Mouse (Mus musculus) testis, adult 2 months (tissue): Measurements from ENCODE around the gene Agap2.
"Not testable (repeated sequence)": the region's sequence is repeated elsewhere in the genome, so short reads cannot be mapped to it uniquely, and the experiment has no call there.

Source experiments
- CTCF ChIP-seq: fragments of 200-500 bp; IDR thresholded peaks from 2 replicates; pipeline ENCODE4 v1.5.1; 2012; ENCODE audit warnings: low read depth, mild to moderate bottlenecking, inconsistent platforms, low read length, moderate library complexity; ENCODE audit not compliant: control insufficient read depth, insufficient read depth, insufficient replicate concordance
- POLR2A ChIP-seq: fragments of 200-500 bp; IDR thresholded peaks from 2 replicates; pipeline ENCODE4 v1.6.1; 2012; ENCODE audit warnings: low read depth, mild to moderate bottlenecking, inconsistent platforms, low read length, moderate library complexity; ENCODE audit not compliant: control insufficient read depth

DNA sequence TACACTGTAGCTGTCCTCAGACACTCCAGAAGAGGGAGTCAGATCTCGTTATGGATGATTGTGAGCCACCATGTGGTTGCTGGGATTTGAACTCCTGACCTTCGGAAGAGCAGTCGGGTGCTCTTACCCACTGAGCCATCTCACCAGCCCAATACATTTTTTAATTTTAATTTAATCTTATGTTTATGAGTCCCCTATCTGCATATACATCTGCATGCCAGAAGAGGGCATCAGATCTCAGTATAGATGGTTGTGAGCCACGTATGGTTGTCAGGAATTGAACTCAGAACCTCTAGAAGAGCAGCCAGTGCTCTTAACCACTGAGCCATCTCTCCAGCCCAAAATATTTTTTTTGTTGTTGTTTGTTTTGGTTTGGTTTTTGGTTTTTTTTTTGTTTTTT is 2.8 kb upstream of the Agap2 start:
- not testable (repeated sequence) for TF ChIP-seq CTCF, POLR2A
